8 mouse cellular contexts compared by ENCODE assay signal in genomic region chr5:138657854-138658253, GRCm38 (mm10). TPM values are rescaled to one million over a fixed set of nuclear protein-coding genes. Genes with fewer than 3 reads are reported as not detected.
DNase-seq lines count a peak whose midpoint lies in the region; ATAC-seq lines count a peak whose summit lies in the region.

No protein-coding gene starts in this region.

- 0 out of 2 replicates have a peak, but pooled peaks have one; percentile 65 for ATAC-seq in embryonic facial prominence, embryonic 14.5 days (ENCODE audit: low read depth)
- peak; percentile 71 to 72 for ATAC-seq in hematopoietic stem cell, adult 5-6 weeks (replicated peaks in 1 of 2; ENCODE audit: insufficient read depth in 1 of 2, low FRiP score in 2 of 2, low TSS enrichment in 1 of 2, low read depth in 1 of 2, poor library complexity in 2 of 2, severe bottlenecking in 2 of 2)

- 27% methylated on average over 6 of the region's 6 CpGs for WGBS in embryonic facial prominence, embryonic 14.5 days

- no peaks in the 10 kb centered on the region for H3K9me3 ChIP-seq in embryonic facial prominence, embryonic 14.5 days (ENCODE audit: control insufficient read depth, low read length)

- H3K4me3 ChIP-seq in embryonic facial prominence, embryonic 14.5 days (ENCODE audit: low read depth, low read length): no peak overlapping the region

- no peaks in the 10 kb centered on the region for H3K4me1 ChIP-seq in embryonic facial prominence, embryonic 14.5 days (ENCODE audit: control insufficient read depth, insufficient read depth, low read length)

- H3K36me3 ChIP-seq in embryonic facial prominence, embryonic 14.5 days (ENCODE audit: control insufficient read depth, insufficient read depth, low read length): peaks cover 4% of the 10 kb centered on the region; the same call in 1 of the 2 replicates

- H3K27me3 ChIP-seq in embryonic facial prominence, embryonic 14.5 days (replicated peaks; ENCODE audit: control insufficient read depth, insufficient read depth, low read length): no peaks in the 10 kb centered on the region

- H3K9ac ChIP-seq in embryonic facial prominence, embryonic 14.5 days (ENCODE audit: low read depth, low read length): no peak overlapping the region

- no peak overlapping the region for H3K4me2 ChIP-seq in embryonic facial prominence, embryonic 14.5 days (ENCODE audit: low read depth, low read length)

- peak; percentile 5 for DNase-seq in gastrocnemius, postnatal 10 days
- no peak for DNase-seq in gastrocnemius, adult 8-10 months (ENCODE audit: low spot score in 2 of 2)
- peak; percentile 44 for DNase-seq in adrenal gland, postnatal 14 days
- DNase-seq in embryonic facial prominence, embryonic 14.5 days (ENCODE audit: low spot score): peak; percentile 73
- peak; percentile 14 for DNase-seq in layer of hippocampus, adult 9-11 months
- peak; percentile 85 for DNase-seq in lung, postnatal 36 days
- peak; percentile 14 for DNase-seq in skeletal muscle tissue, adult 2 months (ENCODE audit: low read depth, low spot score)

- H3K27ac ChIP-seq in embryonic facial prominence, embryonic 14.5 days (replicated peaks; ENCODE audit: low read depth, low read length): no peak overlapping the region

RNA-seq across cellular contexts. Expression of gene A430033K04Rik, which starts 35.2 kb away (rescaled TPM):
- total RNA-seq in gastrocnemius, postnatal 10 days (2021): 1 to 10 TPM; 2.9 to 5.1 TPM
- 1 to 10 TPM; 2.3 to 2.9 (median 2.8) TPM for total RNA-seq in gastrocnemius, adult 8-10 months (2022)
- 6.1 and 6.5 TPM in 2 replicates for total RNA-seq in adrenal gland, postnatal 14 days (2021)
- 9.4 and 11.1 TPM in 2 replicates for polyA plus RNA-seq in embryonic facial prominence, embryonic 14.5 days (2014; fragmentation: Nextera tagmentation; extraction: Ambion mirVana)
- total RNA-seq in hematopoietic stem cell, adult 5-6 weeks (2017): 22.3 and 24.4 TPM in 2 replicates

RNA-seq across cellular contexts. Expression of gene Zfp68, which starts 38.3 kb away (rescaled TPM):
- 10 to 100 TPM; 19.2 to 22.1 TPM for total RNA-seq in gastrocnemius, postnatal 10 days (2021)
- total RNA-seq in gastrocnemius, adult 8-10 months (2022): 10 to 100 TPM; 13.9 to 19.7 (median 17.5) TPM
- total RNA-seq in adrenal gland, postnatal 14 days (2021): 20.0 and 24.1 TPM in 2 replicates
- polyA plus RNA-seq in embryonic facial prominence, embryonic 14.5 days (2014; fragmentation: Nextera tagmentation; extraction: Ambion mirVana): 70.0 and 70.1 TPM in 2 replicates
- 92.2 and 113 TPM in 2 replicates for total RNA-seq in hematopoietic stem cell, adult 5-6 weeks (2017)

Comparison
In these comparisons a context has a peak if more than half of its experiments do, and no peak if none do; other contexts are left out.
1. DNase-seq: peak in gastrocnemius, postnatal 10 days (single experiment), adrenal gland, postnatal 14 days (single experiment), embryonic facial prominence, embryonic 14.5 days (single experiment), layer of hippocampus, adult 9-11 months (single experiment), lung, postnatal 36 days (single experiment) and skeletal muscle tissue, adult 2 months (single experiment); none in gastrocnemius, adult 8-10 months (0 of 2).